Mouse (Mus musculus): ENCODE data around the gene Rdh1. TPM values are rescaled to one million over a fixed set of nuclear protein-coding genes. Genes with fewer than 3 reads are reported as not detected.

The Rdh1 gene
- 0.37 and 0.47 TPM in 2 replicates for total RNA-seq (2017)

DNA sequence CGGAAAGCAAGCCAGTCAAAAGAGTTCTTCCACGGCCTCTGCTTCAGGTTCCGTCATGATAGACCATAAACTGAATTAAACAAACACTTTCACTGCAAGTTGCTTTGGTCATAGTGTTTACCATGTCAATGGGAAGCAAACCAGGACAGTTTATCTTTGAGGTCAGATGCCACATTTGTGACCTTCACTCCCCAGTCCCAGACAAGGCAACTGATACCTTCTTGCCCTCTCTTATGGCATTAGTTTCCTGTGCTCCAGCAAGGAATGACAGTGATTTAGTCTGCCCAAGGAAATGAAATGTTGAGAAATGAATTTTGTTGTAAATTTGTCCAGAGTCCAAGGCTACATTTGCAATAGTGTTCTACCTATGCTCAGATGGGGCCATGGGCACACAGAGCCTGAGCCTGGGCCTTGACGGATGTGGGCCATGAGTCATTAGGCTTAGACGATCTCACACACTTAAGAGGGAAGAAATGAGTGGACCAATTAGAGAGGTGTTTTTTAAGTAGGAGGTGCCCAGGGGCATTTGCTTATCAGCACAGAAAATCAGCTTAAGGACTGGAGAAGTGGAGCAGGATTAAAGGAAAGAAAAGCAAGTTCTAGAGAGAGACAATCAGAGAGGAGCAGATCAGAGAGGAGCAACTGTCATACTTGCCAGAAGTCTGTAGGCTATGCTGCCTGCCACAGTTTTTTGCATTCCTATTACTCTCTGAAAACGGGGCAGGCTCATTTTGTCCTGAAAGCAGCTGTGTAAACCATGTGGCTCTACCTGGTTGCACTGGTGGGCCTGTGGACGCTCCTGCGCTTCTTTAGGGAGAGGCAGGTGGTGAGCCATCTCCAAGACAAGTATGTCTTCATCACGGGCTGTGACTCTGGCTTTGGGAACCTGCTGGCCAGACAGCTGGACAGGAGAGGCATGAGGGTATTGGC is at the start of gene Rdh1, which contains the start of gene Rdh16f1:
Gene Rdh1, plus strand, starts transcription at position 541 of the 930 bp plus-strand sequence.
Gene Rdh16f1, plus strand, starts transcription at position 607 of the 930 bp plus-strand sequence.
- no peak for ATAC-seq (ENCODE audit: extremely low read depth, insufficient number of reproducible peaks, low FRiP score, poor library complexity, severe bottlenecking)

GRCm38 (mm10) chr10:127710331-127710730 is 49.2 kb upstream of the Rdh1 start:
- ATAC-seq (ENCODE audit: extremely low read depth, insufficient number of reproducible peaks, low FRiP score, poor library complexity, severe bottlenecking), result no peak

- ATAC-seq (ENCODE audit: extremely low read depth, insufficient number of reproducible peaks, low FRiP score, poor library complexity, severe bottlenecking), result no peak
Observed at GRCm38 (mm10) chr10:127712736-127713135, 46.8 kb upstream of the Rdh1 start.

DNA sequence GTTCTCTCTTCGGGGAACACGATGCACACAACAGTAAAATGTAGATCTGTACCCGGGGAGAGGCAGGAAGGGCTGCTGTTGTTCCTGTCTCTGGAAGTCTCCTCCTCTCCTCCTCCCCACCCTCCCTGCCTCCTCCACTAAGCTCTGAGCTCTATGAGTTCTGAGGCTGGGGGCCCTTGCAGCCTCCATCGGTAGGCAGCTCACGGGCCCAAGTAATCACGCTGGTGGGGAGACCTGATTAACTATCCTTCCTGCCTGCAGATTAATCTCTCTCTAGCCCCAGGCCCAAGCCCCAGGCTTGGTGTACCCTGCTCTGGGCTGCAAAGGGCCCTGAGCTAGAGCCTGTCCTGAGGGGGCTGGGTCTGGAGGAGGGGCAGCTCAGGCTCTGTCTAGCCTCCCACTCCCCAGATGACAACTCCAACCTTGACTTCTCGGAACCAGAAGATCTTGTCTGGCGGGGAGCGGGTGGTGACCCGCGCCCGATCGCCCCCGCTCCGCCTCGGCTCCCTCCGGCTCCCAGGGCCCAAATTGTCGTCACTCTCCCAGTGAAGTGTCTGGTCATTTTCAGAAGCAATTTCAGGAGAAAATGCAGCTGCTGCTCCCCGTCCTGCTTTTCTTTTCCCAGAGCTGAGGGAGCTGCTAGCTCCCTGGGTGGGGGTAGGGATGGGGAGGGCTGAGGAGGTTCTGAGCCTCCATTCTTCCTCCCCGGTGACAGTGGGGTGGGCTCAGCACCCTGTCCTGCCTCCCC is 37.7 kb upstream of the Rdh1 start:
- ATAC-seq (ENCODE audit: extremely low read depth, insufficient number of reproducible peaks, low FRiP score, poor library complexity, severe bottlenecking), result no peak

DNA sequence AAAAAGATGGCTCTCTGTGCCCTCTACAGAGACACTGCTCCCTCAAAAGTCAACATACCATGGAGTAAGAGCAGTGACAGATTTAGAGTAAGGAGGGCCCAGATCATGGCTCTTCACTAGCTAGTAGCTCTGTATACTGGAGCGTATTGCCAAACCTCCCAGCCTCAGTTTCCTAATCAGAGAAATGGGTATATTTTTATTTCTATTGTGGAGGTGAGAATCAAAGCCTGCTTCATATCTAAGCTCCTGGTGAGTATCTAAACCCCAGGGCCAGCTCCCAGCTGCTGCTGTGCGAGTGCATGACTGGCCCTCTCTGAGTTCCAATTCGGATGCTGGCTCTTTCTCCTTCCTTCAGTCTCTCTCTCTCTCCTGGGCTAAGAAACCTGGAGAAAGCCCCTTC is 35.3 kb upstream of the Rdh1 start, which contains the start of gene Tac2:
Gene Tac2, plus strand, starts transcription at position 301 of the 400 bp plus-strand sequence.
- ATAC-seq (ENCODE audit: extremely low read depth, insufficient number of reproducible peaks, low FRiP score, poor library complexity, severe bottlenecking), result no peak

GRCm38 (mm10) chr10:127725136-127725535 is 34.4 kb upstream of the Rdh1 start:
- no peak for ATAC-seq (ENCODE audit: extremely low read depth, insufficient number of reproducible peaks, low FRiP score, poor library complexity, severe bottlenecking)

DNA sequence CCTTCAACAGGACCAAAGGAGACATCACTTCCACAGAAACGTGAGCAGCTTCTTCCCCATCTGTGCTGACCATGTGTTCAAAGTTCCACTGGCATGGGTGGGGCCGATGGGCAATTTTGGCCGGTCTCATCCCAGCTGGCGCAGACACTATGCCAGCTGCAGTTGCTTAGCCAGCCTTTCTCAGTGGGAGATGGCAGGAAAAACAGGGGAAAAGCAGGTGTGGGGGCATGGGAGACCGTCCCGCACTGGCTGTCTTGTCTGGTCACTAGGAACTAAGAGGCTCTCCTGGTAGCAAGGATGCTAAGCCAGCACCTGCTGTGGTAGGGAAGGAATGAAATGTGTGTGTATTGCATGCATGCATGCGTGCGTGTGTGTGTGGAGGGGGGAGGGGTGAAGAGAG is 31.1 kb upstream of the Rdh1 start:
- ATAC-seq (ENCODE audit: extremely low read depth, insufficient number of reproducible peaks, low FRiP score, poor library complexity, severe bottlenecking), result no peak

DNA sequence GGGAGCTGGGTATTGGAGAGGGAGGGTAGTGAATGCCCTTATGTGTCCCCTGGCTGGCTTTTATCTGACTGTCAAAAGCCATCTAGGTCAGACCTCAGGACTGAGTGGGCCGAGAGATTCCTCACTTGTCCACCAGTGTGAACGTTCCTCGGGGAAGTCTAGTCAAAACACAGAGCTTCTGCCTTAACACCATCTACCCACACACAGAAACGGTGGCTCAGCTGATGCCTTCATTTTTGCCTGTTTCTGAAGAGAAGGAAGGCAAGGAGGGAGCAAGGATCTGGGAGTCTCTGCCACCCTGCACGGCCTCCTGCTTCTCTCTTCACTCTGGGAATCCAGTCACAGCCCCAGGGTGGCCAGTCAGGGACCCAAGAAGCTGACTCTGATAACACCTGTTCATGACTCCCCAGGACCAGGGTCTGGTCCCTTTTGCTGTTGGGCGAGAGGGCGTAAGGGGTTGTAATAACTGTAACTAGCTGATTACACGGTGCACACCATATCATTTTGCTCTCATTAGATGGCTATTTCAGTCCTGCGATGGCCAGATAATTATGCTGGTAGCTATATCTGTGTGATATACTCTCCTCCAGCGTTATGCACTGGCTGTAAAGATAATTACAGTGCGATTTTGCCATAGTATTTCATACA is 29.1 kb upstream of the Rdh1 start:
- ATAC-seq (ENCODE audit: extremely low read depth, insufficient number of reproducible peaks, low FRiP score, poor library complexity, severe bottlenecking), result no peak

DNA sequence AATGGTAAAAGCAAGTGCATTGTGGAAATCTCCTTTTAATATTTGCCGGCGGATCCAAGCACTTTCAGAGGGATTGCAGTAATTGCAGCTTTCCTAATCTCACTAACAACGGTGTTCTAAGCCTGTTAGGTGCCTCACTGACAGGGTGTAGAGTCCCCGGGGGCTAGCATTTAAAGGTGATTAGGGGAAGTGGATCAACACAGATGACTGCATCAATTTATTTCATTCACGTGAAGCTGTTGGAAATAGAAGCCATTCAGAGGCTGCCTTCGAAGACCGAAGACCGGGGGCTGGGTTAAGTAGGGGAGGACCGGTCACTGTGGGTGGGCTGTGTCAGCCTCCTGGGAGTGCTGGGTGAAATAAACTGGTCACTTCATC is 28.6 kb upstream of the Rdh1 start:
- no peak for ATAC-seq (ENCODE audit: extremely low read depth, insufficient number of reproducible peaks, low FRiP score, poor library complexity, severe bottlenecking)

DNA sequence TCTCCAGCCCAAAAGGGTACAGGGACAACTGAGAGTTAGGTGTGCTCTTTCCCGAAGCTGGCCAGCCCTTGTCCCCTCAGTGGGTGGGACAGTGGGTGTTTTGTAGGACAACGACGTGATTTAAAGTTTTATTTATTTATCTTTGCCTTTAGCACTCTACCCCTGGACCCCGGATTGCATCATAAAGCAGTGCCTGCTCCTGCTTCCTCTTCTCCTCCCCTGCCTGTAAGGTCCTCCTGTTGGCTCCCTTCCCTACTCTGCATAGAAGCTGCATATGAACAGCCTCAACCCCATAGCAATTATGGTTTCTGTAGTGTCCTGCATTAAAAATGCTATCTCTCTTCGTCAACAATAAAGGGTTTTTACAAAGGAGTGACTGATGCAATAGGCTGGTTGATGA is 28.1 kb upstream of the Rdh1 start:
- ATAC-seq (ENCODE audit: extremely low read depth, insufficient number of reproducible peaks, low FRiP score, poor library complexity, severe bottlenecking), result no peak

- ATAC-seq (ENCODE audit: extremely low read depth, insufficient number of reproducible peaks, low FRiP score, poor library complexity, severe bottlenecking), result no peak
Observed at GRCm38 (mm10) chr10:127734434-127734833, 25.1 kb upstream of the Rdh1 start.

- ATAC-seq (ENCODE audit: extremely low read depth, insufficient number of reproducible peaks, low FRiP score, poor library complexity, severe bottlenecking), result peak; percentile 37; the same call in 1 of the 2 replicates
Observed at GRCm38 (mm10) chr10:127736266-127736665, 23.3 kb upstream of the Rdh1 start.

DNA sequence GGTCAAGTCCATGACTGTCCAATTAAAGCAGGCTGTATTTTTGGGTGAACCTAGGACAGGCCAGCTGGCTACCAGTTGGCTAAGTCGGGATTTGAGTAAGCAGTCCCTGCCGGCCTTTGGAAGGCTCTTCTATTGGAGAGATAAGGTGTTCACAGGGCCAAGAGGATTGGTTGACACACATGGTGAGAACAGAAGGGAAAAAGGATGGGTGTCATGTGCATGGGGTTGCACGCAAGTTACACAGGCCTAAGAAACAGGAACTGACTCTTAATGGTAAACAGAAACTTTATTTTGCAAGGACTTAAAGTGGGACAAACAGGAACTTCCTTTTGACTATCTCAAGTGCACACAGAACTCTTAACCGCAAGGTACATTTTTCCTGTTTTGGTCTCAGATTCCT is 22.6 kb upstream of the Rdh1 start:
- peak; percentile 66 for ATAC-seq (ENCODE audit: extremely low read depth, insufficient number of reproducible peaks, low FRiP score, poor library complexity, severe bottlenecking)

DNA sequence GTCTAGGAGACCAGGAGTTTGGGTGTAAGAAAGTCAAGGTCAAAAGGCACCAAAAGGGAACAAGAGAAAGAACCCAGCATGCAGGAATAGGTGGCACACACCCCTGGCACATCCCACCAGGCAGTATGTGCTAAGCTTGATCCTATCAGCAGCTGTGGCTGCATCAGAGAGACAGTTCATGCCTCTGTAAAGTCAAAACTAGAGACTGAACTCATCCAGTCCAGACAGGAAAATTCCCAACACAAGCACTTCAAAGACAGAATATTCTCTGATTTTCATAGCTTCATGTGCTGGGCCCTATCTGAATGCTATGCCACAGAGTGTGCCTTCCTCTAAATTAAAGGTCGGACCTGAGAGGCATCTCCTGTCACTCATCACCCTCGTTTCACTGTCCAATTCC is 22.0 kb upstream of the Rdh1 start:
- no peak for ATAC-seq (ENCODE audit: extremely low read depth, insufficient number of reproducible peaks, low FRiP score, poor library complexity, severe bottlenecking)

DNA sequence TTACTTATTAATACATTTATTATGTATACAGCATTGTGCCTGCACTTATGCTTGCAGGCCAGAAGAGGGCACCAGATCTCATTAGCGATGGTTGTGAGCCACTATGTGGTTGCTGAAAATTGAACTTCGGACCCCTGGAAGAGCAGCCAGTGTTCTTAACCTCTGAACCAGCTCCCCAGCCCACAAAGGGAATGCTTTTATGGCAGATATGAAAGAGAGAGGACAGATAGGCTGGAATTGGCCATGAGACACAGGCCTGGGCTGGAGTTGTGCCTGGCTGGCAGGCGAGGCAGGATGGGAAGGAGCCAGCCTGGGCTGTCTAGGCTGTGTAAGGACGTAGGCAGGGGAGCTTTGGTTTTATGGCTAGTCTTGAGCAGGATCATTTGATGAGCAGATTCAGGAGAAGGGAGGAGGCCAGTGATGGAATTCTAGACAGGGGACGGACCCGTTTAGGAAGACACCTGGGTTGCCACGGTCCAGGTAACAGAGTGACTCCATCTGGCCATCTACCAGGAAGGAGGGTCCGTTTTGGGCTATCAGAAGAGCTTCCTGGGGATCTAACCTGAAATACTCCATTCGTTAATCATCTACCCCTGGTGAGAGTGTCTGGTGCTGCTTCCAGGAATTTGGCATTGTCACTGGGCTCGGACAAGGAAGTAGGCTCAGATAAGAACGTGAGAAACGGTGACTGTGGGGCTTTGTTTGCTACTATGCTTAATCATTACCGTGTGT is 21.2 kb upstream of the Rdh1 start:
- no peak for ATAC-seq (ENCODE audit: extremely low read depth, insufficient number of reproducible peaks, low FRiP score, poor library complexity, severe bottlenecking)

DNA sequence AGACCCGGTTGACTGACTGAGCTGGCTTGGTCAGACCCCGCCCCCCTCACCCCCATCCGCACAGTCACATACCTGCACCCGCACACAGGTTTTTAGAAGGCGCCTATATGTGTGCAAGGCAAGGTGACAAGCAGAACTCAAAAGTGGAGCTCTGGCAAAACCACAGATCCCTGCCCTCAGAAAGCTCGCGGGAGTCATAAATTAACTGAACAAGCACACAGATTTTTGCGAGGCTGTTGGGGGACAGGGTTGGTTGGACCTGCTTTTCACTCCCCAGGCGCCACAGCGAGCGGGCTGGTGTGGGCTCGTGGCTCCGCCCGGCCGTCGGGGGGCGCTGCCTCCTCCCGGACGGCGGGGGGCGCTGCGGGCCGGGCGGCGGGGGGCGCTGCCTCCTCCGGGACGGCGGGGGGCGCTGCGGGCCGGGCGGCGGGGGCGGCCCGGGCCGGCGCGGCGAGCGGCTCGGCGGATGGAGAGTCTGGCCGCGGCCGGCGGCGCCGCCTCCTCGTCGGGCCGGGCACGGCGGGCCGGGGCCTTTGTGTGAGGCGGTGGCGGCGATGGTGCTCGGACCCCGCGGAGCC is 20.3 kb upstream of the Rdh1 start, which contains the start of gene Zbtb39:
Gene Zbtb39, plus strand, starts transcription at position 456 of the 578 bp plus-strand sequence.
- ATAC-seq (ENCODE audit: extremely low read depth, insufficient number of reproducible peaks, low FRiP score, poor library complexity, severe bottlenecking), result peak; percentile 31

DNA sequence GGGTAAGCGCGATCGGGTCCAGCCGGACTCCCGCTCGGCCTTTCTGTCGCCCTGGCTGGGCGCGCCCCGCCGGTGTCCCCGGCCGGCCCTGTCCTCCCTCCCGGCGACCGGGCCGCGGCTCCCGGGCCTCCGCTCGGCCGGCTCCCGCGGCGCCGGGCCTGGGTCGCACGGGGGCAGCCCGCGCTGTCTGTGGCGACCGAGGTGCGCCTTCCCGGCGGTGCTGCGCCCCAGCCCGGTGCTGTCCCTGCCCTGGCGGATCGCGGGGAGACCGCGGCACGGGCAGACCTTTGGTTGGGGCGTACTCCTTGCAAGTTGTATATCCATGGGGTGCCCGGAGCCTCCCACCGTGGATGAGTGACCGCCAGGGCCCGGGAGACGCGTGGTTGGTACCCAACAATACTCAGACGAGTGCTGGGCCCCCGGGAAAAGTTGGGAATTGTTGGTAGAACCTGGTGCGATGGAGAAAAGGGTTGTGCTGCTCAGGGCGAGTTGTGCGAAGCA is 19.8 kb upstream of the Rdh1 start:
- ATAC-seq (ENCODE audit: extremely low read depth, insufficient number of reproducible peaks, low FRiP score, poor library complexity, severe bottlenecking), result no peak

DNA sequence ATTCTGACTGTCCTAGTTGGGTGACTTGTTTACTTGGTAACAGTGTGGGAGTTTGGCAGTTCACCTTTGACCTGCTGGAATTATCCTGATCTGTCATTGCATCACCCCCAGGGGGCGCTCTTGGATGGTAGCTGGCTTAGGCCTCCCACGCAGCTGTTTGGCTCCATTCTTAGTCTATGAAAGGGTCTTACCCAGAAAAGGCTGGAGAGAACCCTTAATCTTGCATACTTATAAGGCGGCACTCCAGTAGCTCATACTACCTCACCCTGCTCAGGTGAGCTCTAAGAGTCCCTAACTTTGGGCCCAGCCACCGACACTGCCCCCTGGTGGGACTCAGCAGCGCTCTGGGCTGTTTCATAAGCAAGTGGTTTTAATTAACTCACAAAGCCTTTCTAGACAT is 14.9 kb upstream of the Rdh1 start:
- peak; percentile 43 for ATAC-seq (ENCODE audit: extremely low read depth, insufficient number of reproducible peaks, low FRiP score, poor library complexity, severe bottlenecking)
